Mouse (Mus musculus): ENCODE measurements around the gene Atad2b.
"Not testable (repeated sequence)": the region's sequence is repeated elsewhere in the genome, so short reads cannot be mapped to it uniquely, and the experiment has no call there.

Atad2b gene

DNA sequence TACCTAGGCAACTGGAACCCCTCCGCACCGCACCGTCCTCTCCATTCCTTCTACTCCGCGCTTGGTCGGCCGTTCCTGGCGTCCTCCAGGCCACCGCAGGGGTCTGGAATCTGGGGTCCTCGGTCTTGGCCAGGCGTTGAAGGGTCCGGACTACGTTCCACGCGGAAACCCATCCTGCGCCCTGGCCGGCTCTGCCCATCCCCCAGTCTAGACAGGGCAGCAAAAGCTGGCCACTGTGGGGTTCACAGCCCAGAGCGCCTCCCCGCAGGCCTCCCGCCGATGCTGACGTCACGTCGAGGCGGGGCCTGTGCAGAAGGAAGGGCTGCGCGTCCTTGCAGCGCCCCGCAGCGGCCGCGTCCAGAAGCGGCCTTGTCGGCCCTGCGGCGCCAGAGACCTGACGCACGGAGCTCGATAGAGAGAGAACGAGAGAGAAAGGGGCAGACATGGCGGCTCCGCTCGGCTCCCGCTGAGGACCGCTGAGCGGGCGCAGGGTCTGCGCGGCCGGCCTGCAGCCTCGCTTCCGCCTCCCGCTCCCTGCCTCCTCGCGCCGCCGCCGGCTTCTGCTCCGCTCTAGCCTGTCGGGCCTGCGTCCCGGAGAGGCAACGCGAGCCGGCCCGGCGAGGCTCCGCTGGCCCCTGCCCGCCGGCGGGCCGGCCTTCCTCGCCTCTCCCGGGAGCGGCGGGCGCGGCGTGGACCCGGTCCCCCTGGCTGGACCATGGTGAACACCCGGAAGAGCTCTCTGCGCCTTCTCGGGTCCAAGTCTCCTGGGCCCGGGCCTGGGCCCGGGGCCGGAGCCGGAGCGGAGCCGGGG, at the start of gene Atad2b:
Atad2b (plus strand) TSS at position 360 of the 811 bp plus-strand sequence.
- peak; percentile 96 for DNase-seq

DNA sequence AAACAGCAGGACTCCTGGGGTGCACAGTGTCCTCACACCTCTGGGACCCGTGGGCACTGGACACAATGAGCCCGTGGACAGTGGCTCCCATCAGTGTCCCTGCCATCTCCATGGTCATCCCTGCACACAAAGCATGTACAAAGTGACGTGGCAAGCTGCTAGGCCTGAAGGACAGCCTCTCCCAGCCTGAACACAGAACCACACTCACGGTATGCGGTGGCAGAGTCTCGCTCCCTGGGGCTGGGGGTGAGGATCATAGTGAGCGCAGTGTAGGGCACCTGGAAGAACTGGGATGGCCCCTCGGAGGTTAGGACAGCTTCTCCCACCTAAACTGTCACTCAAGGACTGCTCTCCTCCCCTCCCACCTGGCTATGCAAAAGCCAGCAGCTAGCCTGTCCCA, 48.2 kb upstream of the Atad2b start:
- DNase-seq = no peak

- DNase-seq = no peak
Measured at GRCm38 (mm10) chr12:4871260-4871659, 45.9 kb upstream of the Atad2b start.

DNA sequence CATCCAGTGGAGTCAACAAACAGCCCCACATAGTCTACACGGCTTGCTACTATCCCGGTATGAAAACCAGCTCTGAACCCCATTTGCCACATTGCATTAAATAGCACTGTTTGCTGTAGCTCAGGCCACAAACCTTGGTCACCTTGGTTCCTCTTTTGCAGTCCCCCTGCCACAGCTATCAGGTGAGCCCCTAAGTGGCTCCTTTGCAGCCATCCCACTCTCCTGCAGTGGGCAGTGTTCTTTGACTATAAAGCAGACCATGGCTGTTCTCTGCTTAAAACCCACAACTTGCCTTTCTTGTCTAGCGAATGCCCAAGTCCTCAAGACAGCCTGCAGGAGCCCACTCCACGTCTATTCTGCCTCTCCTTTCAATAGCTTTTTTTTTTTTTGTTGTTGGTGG, 44.9 kb upstream of the Atad2b start:
- DNase-seq = no peak

DNA sequence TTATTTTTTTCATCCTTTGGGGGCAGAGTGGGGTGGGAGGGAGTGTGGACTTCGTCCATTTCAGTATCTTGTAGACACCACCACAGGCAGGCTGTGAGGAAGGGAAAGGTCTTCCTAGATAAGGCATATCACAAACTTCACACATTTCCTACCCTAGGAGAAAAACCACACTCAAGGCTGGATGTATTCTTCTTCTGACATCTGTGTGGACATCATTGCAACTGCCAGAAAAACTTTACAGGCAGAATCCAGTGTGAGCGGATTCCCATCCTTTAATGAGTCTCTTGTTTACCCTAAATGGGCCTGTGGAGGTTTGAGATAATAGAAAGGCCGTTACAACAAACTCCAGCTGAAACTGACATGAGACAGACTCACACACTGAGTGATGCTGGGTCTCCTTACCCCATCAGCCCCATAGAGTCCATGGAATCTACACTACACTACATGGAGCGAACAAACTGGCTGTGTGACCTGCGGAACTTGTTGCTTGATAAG, 44.1 kb upstream of the Atad2b start:
- no peak for DNase-seq

DNA sequence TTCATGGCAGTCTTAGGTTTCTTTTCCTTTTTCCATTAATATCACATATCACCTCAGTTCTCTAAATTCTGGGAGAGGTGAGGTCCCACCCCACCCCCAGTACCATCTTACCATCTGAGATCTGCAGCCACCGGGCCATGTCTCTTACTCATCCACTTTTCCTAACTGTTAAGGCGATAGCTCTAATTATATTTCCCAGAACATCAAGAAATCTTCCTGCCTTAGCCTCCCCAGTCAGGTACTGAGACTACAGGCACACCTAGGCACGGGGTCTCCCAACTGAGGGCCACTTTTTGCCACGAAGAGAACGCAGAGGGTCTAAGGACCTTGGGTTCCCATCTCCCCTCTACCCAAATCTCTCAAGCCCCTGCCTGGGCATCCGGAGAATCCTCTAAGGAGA, 43.6 kb upstream of the Atad2b start:
- DNase-seq = no peak

- DNase-seq = peak; percentile 68
Measured at GRCm38 (mm10) chr12:4874161-4874927, 42.8 kb upstream of the Atad2b start, which contains the start of gene Mfsd2b. TSS of gene Mfsd2b (minus strand) at chr12:4874359.

GRCm38 (mm10) chr12:4875623-4876022, 41.5 kb upstream of the Atad2b start:
- DNase-seq = no peak

GRCm38 (mm10) chr12:4878296-4878783, 38.8 kb upstream of the Atad2b start:
- DNase-seq = no peak

- no peak for DNase-seq
Measured at GRCm38 (mm10) chr12:4879048-4879447, 38.1 kb upstream of the Atad2b start.

GRCm38 (mm10) chr12:4882086-4882485, 35.1 kb upstream of the Atad2b start:
- DNase-seq = no peak

GRCm38 (mm10) chr12:4885062-4885461, 32.1 kb upstream of the Atad2b start:
- no peak for DNase-seq

- DNase-seq = not testable (repeated sequence)
Measured at GRCm38 (mm10) chr12:4886581-4886980, 30.6 kb upstream of the Atad2b start.

DNA sequence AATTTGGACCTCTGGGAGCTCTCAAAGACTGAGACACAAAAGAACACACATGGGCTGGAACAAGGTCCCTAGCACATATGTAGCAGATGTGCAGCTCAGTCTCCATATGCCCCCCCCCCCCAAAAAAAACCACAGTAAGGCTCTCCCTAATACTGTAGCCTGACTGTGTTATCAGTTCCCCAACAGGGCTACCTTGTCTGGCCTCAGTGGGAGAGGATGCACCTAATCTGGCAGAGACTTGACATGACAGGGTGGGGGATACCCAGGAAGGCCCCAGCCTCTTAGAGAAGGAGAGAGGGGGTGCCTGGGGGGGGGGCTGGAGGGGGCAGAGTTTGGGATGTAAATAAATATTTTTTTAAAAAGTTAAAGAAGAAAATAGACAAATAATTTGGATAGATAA, 28.4 kb upstream of the Atad2b start:
- DNase-seq = no peak

GRCm38 (mm10) chr12:4889251-4889650, 27.9 kb upstream of the Atad2b start:
- no peak for DNase-seq

- no peak for DNase-seq
Measured at GRCm38 (mm10) chr12:4889891-4890290, 27.3 kb upstream of the Atad2b start.

- no peak for DNase-seq
Measured at GRCm38 (mm10) chr12:4898024-4898423, 19.1 kb upstream of the Atad2b start.

DNA sequence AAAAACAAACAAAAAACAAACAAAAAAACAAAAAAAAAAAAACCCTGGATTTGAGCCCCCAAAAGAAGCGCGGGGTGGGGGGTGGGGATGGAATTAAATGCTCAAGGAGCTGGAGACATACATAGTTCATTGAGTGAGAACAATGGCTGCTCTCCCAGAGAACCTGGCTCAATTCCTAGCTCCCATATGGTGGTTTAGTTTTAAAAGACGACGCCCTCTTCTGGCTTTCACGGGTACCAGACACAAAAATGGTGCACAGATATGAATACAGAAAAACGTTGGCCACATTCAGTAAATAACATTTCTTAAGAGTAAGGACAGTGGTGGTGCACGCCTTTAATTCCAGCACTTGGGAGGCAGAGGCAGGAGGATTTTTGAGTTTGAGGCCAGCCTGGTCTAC, 11.2 kb upstream of the Atad2b start:
- no peak for DNase-seq

DNA sequence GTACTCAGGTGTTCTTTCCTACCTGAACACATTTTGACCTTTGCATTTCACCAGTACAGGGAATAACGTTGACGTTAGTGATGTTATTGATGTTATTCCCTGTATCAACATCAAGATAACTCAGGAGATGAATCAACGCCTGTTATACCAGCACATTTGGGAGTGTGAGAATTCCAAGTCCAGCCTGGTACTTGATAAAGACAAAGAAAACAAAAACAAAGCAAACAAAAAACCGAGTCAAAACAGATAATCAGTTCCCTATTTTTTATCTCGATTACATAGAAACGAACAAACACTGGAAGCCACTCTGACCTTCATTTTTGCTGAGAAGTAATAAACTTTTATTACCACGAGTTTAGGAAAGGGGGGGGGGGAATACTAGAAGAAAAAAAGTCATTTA, 10.7 kb upstream of the Atad2b start:
- DNase-seq = no peak

DNA sequence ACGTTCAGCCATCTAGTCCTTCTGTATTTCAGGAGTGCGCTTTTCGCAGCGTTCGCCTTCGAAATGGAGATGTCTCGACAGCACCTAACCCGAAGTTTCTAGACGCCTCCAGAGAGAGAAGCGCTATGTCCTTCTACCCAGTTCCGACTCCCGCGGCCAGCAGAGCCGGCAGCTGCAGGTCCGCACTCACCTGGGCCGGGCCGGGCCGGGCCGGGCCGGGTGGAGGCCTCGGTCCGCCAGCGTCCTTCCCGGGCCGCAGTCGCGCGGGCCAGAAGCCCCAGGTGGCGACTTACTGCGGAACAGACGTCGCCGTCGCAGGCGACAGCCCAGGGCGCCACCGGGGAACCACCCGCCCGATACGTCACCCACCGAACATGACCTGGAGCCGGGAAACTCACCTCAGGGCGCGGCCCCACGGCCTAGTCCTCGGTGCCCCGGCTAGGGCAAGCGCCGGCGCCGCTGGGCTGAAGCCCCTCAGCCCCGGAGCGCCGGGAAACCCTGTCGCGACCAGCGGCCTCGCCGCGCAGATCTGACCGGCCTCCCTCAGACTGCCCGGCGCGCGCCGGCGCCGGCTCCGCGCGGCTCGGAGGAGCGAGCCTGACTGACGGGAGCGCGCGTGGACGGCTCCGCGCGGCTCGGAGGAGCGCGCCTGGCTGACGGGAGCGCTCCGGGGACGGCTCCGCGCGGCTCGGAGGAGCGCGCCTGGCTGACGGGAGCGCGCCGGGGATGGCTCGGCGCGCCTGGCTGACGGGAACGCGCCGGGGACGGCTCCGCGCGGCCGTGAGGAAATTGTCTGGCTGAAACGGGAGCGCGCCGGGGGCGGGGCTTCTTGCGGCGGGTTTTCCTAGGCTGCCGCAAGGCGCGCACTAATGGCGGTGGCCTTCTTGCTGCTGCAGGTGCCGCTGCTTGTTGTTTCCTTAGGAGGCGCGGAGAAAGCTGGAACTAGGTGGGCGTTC, 9.9 kb upstream of the Atad2b start, which contains the start of gene Ubxn2a:
Ubxn2a (minus strand) TSS at position 755 of the 956 bp plus-strand sequence.
- peak; percentile 93 for DNase-seq

DNA sequence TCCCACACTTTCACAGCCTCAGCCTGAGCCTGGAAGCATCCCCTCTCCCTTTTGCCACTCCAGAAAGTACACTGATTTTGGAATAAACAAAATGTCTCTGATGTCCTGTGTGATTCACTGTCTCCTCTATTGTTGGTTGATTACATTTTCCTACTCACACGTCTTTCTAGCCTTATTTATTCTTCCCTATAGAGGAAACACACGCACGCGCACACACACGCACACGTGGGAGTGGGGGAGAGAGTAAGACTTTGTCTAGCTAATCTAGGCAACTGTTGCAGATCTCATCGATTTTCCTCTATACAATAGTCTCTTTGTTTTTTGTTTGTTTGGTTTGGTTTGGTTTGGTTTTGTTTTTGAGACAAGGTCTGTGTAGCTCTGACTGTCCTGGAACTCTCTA, 8.8 kb upstream of the Atad2b start:
- DNase-seq = no peak

GRCm38 (mm10) chr12:4910496-4910895, 6.7 kb upstream of the Atad2b start:
- DNase-seq = peak; percentile 23

Measured in kidney, adult 11 months (tissue).